Mouse (Mus musculus) 3T3-L1 (cell line): Measurements from ENCODE around the gene Vgll4.

Experiments
- DNase-seq: peaks from one replicate; pipeline ENCODE4 v3.0.0-alpha.2; 2015; ENCODE audit warnings: low read depth, low spot score

The Vgll4 gene

GRCm38 (mm10) chr6:114919670-114920313 lies 50.0 kb downstream of the Vgll4 start:
- DNase-seq = peak; percentile 61

DNA sequence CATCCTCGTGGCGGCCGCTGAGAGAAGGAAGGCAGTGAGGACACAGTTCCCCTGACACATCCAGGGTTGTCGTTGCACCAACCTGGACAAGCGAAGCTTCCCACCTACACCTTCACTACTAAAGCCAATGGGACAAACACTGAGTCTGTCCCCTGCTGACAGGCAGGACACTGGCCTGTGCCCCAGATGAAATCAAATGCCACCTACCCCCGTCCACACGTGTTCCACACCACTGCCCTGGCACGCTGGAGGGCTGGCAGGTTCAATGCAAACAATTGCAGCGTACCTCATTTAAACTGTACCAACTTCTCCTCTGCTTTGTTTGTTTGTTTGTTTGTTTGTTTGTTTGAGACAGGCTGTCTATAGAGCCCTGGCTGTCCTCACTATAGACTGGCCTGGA lies 50.8 kb downstream of the Vgll4 start:
- DNase-seq = no peak

GRCm38 (mm10) chr6:114917770-114918635 lies 51.8 kb downstream of the Vgll4 start:
- peak; percentile 56 for DNase-seq

DNA sequence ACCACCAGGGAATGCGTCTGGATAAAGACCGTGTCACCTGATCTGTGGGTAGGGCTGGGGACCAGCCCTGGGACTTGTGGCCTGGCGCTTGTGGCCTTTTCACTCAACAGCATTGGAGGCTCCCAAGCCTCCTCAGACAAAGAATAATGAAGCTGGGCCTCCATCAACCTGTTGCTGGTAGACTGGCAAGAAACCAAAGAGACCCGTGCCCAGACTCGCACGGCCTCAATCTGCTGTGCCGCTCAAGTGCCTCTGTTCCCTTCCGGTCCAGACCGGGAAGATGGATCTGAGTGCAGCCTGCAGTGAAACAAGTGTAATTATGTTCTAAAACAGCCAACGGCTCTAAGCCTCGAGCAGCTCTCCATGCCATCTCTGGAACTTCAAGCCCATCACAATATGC lies 52.7 kb downstream of the Vgll4 start:
- DNase-seq = no peak

GRCm38 (mm10) chr6:114916715-114916992 lies 53.1 kb downstream of the Vgll4 start:
- no peak for DNase-seq

GRCm38 (mm10) chr6:114915915-114916714 lies 53.7 kb downstream of the Vgll4 start:
- DNase-seq = peak; percentile 53

GRCm38 (mm10) chr6:114914041-114914716 lies 55.6 kb downstream of the Vgll4 start:
- DNase-seq = no peak

DNA sequence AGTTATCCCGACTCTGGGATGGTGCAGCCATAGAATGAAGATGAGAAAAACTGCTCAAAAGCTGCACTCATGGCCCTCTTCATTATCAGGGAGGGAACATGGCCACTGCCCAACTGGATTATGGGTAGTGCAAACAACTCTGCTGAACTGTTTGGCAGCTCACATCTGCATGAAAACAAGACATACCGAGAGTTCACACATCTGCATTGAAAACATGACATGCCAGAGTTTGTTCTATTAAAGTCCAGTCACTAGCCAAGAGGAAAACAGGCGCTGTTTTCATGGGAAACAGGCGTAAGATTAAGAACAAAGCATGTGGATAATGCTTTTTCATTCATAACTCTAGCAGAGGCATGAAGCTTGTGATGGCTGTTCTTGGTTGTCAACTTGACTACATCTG lies 56.7 kb downstream of the Vgll4 start:
- DNase-seq = no peak

- DNase-seq = no peak
These were observed 58.3 kb downstream of the Vgll4 start for GRCm38 (mm10) chr6:114911540-114911939.

- no peak for DNase-seq
These were observed 60.0 kb downstream of the Vgll4 start for GRCm38 (mm10) chr6:114909801-114910200.

DNA sequence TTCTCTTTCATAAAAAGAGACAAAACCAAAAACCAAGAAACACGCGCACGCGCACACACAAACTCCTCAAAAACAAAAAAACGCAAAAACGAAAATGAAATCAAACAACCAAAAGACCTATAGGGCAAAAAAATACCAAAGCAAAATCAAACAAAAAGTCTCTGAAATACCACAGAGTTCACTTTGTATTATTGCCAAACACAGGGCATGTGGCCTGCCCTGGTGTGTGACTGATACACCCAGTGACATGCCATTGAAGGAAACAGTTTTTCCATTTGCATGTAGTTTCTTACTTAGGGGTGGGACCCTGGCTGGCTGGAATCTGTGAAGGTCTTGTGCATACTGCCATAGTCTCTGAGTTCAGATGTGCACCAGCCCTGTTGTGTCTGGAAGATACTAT lies 62.3 kb downstream of the Vgll4 start:
- no peak for DNase-seq

GRCm38 (mm10) chr6:114906209-114906608 lies 63.6 kb downstream of the Vgll4 start:
- DNase-seq = no peak

- DNase-seq = no peak
These were observed 64.4 kb downstream of the Vgll4 start for GRCm38 (mm10) chr6:114905253-114906028.

DNA sequence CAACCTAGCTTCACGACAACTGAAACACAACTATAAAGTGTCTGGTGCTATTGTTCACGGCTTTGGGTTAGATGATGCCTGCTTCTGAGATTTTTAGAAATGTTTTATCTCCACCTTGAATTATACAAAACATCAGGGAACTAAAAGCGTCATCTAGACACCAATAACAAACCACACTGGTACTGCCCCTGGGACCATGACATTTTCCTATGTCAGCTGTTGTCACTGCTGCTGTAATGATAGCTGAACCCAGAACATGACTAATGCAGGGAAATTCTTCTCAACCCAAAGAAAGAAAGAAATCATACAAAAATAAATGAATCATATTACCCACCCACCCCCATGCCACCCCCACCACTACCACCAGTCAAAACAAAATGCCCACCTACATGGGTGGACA lies 65.0 kb downstream of the Vgll4 start:
- DNase-seq = no peak

GRCm38 (mm10) chr6:114904233-114904632 lies 65.6 kb downstream of the Vgll4 start:
- DNase-seq = no peak

DNA sequence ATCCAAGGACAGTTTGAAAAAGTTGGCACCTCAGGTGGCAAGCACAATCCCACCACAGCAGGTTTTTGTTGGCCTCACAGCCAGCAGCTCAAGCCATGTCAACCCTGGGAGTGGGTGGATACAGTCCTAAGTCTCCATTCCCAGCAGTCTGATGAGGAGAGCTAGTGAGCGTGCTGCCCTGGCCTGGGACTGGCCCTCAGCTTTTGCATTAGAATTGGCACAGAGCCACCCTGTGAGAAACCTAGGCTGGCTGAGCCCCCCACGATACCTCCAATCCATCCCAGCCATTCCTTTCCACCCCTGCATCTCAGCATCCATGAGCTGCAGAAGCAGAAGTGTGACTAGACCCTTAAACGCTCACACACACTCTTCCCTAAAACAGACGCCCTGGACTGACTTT lies 67.9 kb downstream of the Vgll4 start:
- DNase-seq = no peak

- DNase-seq = no peak
These were observed 68.4 kb downstream of the Vgll4 start for GRCm38 (mm10) chr6:114901321-114901824.

DNA sequence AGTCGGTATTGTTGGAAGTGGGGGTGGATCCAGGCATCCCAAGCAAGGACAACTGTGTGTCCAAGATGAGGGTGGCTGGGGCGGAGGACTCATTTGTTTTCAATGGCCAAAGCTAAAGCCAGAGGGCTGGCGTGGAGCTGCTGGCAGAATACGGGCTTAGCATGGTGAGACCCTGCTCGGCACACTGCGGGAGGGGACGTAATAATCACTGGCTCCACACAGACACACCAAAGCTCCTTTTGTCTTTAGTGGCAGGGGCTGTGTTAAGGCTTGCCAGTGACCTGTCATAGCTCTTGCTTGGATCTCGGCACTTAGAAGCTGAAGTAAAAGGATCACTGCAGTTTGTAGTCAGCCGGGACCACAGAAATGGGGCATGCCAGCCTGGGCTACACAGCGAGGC lies 69.6 kb downstream of the Vgll4 start:
- DNase-seq = no peak

- no peak for DNase-seq
These were observed 70.1 kb downstream of the Vgll4 start for GRCm38 (mm10) chr6:114899652-114900051.

GRCm38 (mm10) chr6:114898949-114899348 lies 70.8 kb downstream of the Vgll4 start:
- no peak for DNase-seq

GRCm38 (mm10) chr6:114896281-114896680 lies 73.5 kb downstream of the Vgll4 start:
- DNase-seq = no peak
